Mouse (Mus musculus): ENCODE measurements around the gene Gpr174.

GRCm38 (mm10) chrX:107231214-107231613, 24.5 kb upstream of the Gpr174 start:
- TF ChIP-seq CTCF (IDR thresholded peaks at IDR 0.05; ENCODE audit: borderline replicate concordance, insufficient read depth, low read depth, low read length) (no peak), POLR2A (IDR thresholded peaks at IDR 0.05; ENCODE audit: borderline replicate concordance, insufficient read depth, low read length) (no peak)
